13 mouse cellular contexts compared by ENCODE assay signal in the genomic region with DNA sequence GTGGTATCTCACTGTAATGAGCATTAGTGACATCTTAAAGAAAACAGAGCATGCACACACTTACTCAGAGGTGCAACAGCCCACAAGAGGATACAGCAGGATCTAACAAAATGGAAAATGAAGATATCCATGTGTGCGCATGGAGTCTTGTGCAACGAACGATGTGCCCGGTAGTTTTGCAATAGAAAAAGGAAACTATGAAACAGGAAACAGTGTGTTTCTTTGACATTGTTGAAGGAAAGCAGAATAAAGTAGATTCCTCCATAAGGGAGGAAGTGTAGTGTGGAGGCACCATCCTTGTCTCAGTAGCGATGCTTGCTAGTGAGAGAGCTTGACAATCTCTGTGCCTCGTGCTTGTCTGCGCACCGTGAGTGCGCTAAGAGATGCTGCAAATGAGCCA.
"Had no signal": no experiment of that assay in that cellular context is flagged by ENCODE, and none has a peak within 500 bp of the region (broad histone marks: within the 10 kb centered on the region; RNA-seq: fewer than 3 reads in every experiment).

No protein-coding gene starts in this region.

- ATAC-seq: midbrain, embryonic 13.5 days; midbrain, embryonic 15.5 days had no signal

- DNase-seq: lung, adult 18-20 months; lung, embryonic 14.5 days; lung, postnatal 10 days; retina, postnatal 1 day; right cerebral cortex, adult 18-20 months; right cerebral cortex, postnatal 25 days; right cerebral cortex, postnatal 4 days; spleen, adult 18-20 months; thymus, adult 2 months; thymus, postnatal 25 days; thymus, postnatal 4 days had no signal
